Mouse (Mus musculus) left cerebral cortex, adult 6 months (tissue): Measurements from ENCODE around the gene Kif28. TPM values are rescaled to one million over a fixed set of nuclear protein-coding genes. Genes with fewer than 3 reads are reported as not detected.

Source experiments
- long read RNA-seq, 2 experiments: library from polyadenylated mRNA; unstranded; transcript quantifications; one replicate each; pipeline ENCODE4 v2.0.0; 2019 to 2020
- polyA plus RNA-seq: library from polyadenylated mRNA; unstranded; fragments of <200 nt; fragmentation: Nextera tagmentation; gene quantifications from 2 replicates; pipeline ENCODE4 v1.2.3, GENCODE M21; 2021

The Kif28 gene
- polyA plus RNA-seq: 0.06 and 0.09 TPM in 2 replicates
- long read RNA-seq, experiment 1: 0 reads
- long read RNA-seq, experiment 2, partial matches to known transcripts: 0 of 1 reads
- long read RNA-seq, experiment 2, other reads (novel, unspliced or antisense): 1 of 1 reads

DNA sequence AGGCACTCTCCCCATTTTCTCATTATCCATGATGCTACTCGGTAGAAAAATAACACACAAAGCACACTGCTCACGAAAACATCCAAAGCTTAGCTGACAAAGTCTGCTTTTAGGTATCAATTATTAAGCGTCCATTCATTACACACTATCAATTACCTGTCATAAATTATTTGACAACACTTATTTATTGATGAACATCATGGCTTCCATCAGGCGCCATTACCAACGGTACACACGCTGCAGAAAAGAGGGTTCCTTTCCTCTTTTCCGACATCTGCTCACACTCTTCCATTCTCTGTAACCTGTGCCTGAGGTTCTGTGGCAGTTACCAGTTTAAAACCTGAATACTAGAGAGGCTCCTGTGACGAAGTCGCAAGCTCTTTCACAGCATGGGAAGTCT is at the start of gene Kif28:
Kif28 (minus strand) TSS at position 101 of the 400 bp plus-strand sequence.

DNA sequence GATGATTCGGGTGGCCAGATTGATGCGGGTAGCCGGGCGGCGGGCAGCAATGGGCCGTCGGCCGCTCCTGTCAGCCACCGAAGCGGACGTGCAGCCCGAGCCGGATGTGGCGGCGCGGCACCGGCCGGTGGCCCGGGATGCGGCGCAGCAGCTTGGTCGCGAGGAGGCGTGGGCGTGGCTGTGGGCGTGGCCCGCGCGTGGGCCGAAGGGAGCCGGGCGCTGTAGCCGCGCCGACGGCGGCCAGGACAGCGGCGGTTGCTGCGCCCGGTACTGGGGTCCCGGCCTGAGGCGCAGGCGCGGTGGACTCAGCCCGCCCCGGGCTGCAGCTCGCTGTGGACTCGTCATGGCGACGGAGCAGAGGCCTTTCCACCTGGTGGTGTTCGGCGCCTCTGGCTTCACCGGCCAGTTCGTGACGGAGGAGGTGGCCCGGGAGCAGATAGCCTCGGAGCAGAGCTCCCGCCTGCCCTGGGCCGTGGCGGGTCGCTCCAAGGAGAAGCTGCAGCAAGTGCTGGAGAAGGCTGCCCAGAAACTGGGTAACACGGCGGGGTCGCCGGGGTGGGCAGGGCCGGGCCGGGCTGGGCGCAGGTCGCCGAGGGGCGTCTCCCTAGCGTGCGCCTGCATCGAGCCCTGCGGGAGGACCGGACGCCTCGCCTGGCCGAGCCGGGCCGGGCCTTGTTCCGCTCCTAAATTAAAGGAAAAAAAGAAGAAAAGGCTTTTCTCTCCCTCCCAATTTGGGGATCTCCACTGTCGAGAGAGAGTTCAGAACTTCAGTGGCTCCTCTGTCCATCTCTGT is 76.9 kb downstream of the Kif28 start, which contains the start of gene Sccpdh:
Sccpdh (plus strand) TSS at position 198 of the 793 bp plus-strand sequence.

Other genes with a start within 250 kb of the Kif28 start
- 18.5 and 20.0 TPM in 2 replicates for gene Smyd3, start 227.2 kb downstream of the Kif28 start, polyA plus RNA-seq
- 15.8 and 17.6 TPM in 2 replicates for gene Tfb2m, start 199.0 kb downstream of the Kif28 start, polyA plus RNA-seq
- gene Cnst, start 198.9 kb downstream of the Kif28 start, polyA plus RNA-seq: 7.3 and 9.5 TPM in 2 replicates
- gene Sccpdh, start 77.1 kb downstream of the Kif28 start, polyA plus RNA-seq: 112 and 114 TPM in 2 replicates
- gene Gm10518, start 58.1 kb upstream of the Kif28 start, polyA plus RNA-seq: 0.23 and 0.26 TPM in 2 replicates
- gene Ahctf1, start 58.4 kb upstream of the Kif28 start, polyA plus RNA-seq: 4.8 and 7.4 TPM in 2 replicates
- gene Cdc42bpa, start 215.2 kb upstream of the Kif28 start, polyA plus RNA-seq: 23.8 and 37.8 TPM in 2 replicates